Mouse (Mus musculus) cortical plate, adult 2 months (tissue): ENCODE results near the gene Racgap1. TPM values are rescaled to one million over a fixed set of nuclear protein-coding genes. Genes with fewer than 3 reads are reported as not detected.
A peak's percentile ranks its signal among the peaks of the same experiment; 100 is the strongest.

Experiments
- H3K27ac ChIP-seq: fragments of 200-500 bp; 2 replicates; pipeline ENCODE4 v1.5.1; 2012; ENCODE audit warnings: low read length, control low read depth, inconsistent platforms; ENCODE audit not compliant: insufficient read depth
- H3K4me1 ChIP-seq: fragments of 200-500 bp; 2 replicates; pipeline ENCODE4 v1.6.1; 2011; ENCODE audit warnings: low read length; ENCODE audit not compliant: control insufficient read depth, insufficient read depth
- H3K4me3 ChIP-seq: fragments of 200-500 bp; 2 replicates; pipeline ENCODE4 v1.5.1; 2011; ENCODE audit warnings: mild to moderate bottlenecking, low read length, control low read depth; ENCODE audit not compliant: insufficient read depth
- CTCF ChIP-seq: fragments of 200-500 bp; IDR thresholded peaks from 2 replicates; pipeline ENCODE4 v1.5.1; 2011; ENCODE audit warnings: mild to moderate bottlenecking, control low read depth, low read length; ENCODE audit not compliant: insufficient read depth; ENCODE audit errors: extremely low read depth
- POLR2A ChIP-seq: fragments of 200-500 bp; IDR thresholded peaks from 2 replicates; pipeline ENCODE4 v1.6.1; 2011; ENCODE audit warnings: mild to moderate bottlenecking, low read length, control low read depth; ENCODE audit not compliant: insufficient read depth; ENCODE audit errors: extremely low read depth
- polyA plus RNA-seq: library from polyadenylated mRNA; depleted of rRNA; stranded (reverse); fragments of >200 nt; gene quantifications from 2 replicates; pipeline ENCODE4 v1.2.3, GENCODE M21; 2012

Racgap1 gene
- polyA plus RNA-seq, 1 experiment: 13.3 TPM

- no peak overlapping the region for H3K4me3 ChIP-seq
- no peak overlapping the region for H3K27ac ChIP-seq
- no peak for TF ChIP-seq CTCF
- TF ChIP-seq POLR2A: no peak
- H3K4me1 ChIP-seq: no peaks in the 10 kb centered on the region
Observed at GRCm38 (mm10) chr15:99597596-99597995, 53.9 kb downstream of the Racgap1 start.

DNA sequence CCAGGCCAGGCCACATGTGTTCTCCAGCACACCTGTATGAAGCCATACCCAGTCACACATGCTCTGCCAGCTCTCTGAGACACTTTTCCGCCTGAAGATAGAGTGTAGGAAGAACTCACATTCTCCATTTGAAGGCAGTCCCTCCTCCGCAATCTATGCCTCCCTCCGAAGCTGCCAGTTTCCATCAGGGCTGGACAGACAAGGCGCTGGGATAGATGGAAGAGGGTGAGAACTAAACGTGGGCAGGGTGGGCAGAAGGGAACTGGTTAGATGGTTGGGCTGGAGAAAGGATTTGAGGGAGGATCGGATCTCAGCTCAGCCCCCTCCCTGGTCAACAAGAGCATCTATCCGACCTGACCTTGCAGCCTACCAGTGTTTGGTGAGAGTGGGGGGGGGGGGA lies 54.6 kb downstream of the Racgap1 start:
- no peak overlapping the region for H3K4me3 ChIP-seq
- no peak for TF ChIP-seq CTCF
- TF ChIP-seq POLR2A: no peak
- H3K4me1 ChIP-seq: no peaks in the 10 kb centered on the region
- no peak overlapping the region for H3K27ac ChIP-seq

GRCm38 (mm10) chr15:99596056-99596687 lies 55.3 kb downstream of the Racgap1 start:
- TF ChIP-seq CTCF: peak; percentile 97
- no peak for TF ChIP-seq POLR2A
- Histone ChIP-seq H3K4me1 (no peaks in the 10 kb centered on the region), H3K27ac (no peak overlapping the region), H3K4me3 (no peak overlapping the region)

- TF ChIP-seq POLR2A (no peak), CTCF (no peak)
- no peak overlapping the region for H3K4me3 ChIP-seq
- H3K4me1 ChIP-seq: no peaks in the 10 kb centered on the region
- no peak overlapping the region for H3K27ac ChIP-seq
Observed at GRCm38 (mm10) chr15:99594951-99595350, 56.5 kb downstream of the Racgap1 start.

GRCm38 (mm10) chr15:99592877-99593276 lies 58.6 kb downstream of the Racgap1 start:
- H3K27ac ChIP-seq: no peak overlapping the region
- H3K4me1 ChIP-seq: no peaks in the 10 kb centered on the region
- H3K4me3 ChIP-seq: no peak overlapping the region
- TF ChIP-seq CTCF (no peak), POLR2A (no peak)

DNA sequence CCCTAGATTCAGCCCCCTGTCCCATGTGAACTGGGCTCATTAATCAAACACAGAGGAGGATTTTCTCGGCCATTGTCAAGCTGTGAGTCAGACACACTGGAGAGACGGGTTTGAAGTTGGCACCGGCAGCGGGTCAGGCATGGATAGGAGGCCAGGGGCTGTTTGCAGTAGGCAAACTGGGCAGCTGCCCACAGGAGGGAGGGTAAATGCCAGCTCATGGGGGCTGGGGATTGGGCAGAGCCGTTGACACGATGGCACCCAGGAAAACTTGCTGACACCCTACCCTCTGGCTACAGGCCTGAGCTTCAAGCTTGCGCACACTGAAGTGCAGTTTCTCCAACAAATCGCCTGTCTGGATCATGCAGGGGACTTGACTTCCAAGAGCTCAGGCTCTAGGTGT lies 59.3 kb downstream of the Racgap1 start:
- H3K27ac ChIP-seq: no peak overlapping the region
- H3K4me3 ChIP-seq: no peak overlapping the region
- H3K4me1 ChIP-seq: no peaks in the 10 kb centered on the region
- TF ChIP-seq CTCF (no peak), POLR2A (no peak)

DNA sequence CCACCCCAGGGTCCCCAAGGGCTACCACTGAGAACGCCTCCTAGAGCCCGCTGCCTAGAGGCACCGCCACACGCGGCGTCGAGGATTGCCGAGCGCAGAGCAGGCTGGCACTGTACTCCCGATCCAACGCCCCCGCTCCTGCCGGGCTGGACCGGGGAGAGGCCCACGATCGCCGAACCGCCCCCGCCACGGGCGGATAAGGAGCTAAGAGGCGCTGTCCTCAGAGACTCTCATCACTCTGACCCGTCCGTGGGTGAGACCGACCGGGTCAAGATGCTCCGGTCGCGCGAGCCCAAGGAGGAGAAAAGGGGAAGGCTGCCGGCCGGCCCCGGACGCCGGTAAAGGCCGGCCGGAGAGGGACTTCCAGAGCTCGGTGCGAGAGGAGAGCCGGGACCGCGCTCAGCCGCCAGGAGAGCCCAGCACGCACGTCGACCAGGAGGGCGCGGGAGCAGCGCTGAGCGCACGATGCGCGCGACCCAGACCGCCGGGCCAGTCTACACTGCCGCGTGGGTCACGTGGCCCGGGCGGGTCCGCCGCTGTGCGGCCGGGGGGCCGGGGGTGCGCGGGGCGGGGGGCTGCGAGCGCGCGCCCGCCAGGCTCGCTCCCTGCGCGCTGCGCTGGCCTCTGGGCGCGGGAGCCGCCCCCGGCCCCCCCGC lies 60.9 kb downstream of the Racgap1 start, which contains the start of gene Aqp5:
Gene Aqp5 (plus strand): TSS at position 354 of the 656 bp plus-strand sequence.
- Histone ChIP-seq H3K4me3 (no peak within 1 kb of the TSS), H3K27ac (no peak within 1 kb of the TSS), H3K4me1 (no peaks in the 10 kb centered on the region)
- TF ChIP-seq POLR2A: no peak
- TF ChIP-seq CTCF: no peak

DNA sequence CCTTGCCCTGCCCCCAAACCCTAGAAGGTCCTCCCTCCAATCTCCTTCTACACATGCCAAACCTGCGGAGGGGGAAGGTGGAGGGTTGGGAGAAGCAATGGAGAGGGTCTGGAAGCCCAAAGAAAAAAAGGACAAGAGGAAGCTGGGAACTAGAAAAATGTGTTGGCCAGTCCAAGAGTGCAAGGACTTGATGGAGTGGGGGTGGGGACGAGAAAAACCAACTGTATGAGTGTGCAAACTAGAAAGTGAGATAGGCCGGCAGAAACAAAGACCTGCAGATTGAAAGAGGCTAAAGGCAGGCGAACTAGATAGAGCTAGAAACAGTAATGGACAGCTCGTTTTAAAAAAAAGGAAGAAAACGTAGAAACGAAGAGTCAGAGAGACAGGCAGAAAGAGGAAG lies 61.8 kb downstream of the Racgap1 start:
- Histone ChIP-seq H3K4me1 (no peaks in the 10 kb centered on the region), H3K4me3 (no peak overlapping the region), H3K27ac (no peak overlapping the region)
- no peak for TF ChIP-seq POLR2A
- TF ChIP-seq CTCF: no peak

GRCm38 (mm10) chr15:99589237-99589636 lies 62.2 kb downstream of the Racgap1 start:
- TF ChIP-seq CTCF (no peak), POLR2A (no peak)
- Histone ChIP-seq H3K4me1 (no peaks in the 10 kb centered on the region), H3K4me3 (no peak overlapping the region), H3K27ac (no peak overlapping the region)

DNA sequence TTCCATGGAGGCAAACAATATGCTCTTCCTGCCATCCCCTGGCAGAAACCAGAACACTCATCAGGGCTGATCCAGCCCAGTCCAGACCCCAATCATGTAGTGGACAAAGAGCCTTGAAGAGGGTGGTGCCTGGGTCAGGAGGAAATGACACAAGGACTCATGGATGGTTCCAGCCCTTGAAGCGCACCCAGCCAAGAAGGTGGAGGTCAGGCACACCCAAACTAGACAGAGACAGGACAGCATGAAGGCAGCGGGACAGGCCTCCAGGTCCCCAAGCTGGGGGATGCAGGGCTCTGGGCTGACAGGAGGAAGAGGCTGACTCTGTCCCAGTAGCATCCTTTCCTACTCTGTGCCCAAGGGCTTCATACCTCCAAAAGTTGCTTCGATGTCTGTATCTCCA lies 64.9 kb downstream of the Racgap1 start:
- TF ChIP-seq CTCF: no peak
- no peaks in the 10 kb centered on the region; the same call in 1 of the 2 replicates for H3K4me1 ChIP-seq

DNA sequence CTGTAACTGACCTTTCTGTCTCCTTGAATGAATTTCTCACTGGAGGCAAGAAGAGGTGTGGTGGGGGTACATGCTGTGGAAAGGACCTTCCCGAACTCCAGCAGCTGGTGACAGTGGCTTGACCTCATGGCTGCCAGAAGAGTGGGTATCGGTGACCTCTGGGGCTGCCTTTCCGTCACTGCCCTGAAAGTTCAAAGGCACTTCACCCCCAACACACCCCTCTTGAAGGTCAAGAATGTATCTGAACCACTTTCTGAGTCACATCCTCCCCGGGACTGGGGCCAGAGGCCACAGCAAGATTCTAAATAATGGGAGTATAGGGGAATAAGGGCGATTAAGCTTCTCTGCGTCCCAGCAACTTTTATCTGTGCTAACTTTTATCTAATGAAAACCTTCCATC lies 65.7 kb downstream of the Racgap1 start:
- H3K27ac ChIP-seq: no peak overlapping the region
- H3K4me3 ChIP-seq: no peak overlapping the region
- TF ChIP-seq POLR2A (no peak), CTCF (no peak)
- H3K4me1 ChIP-seq: no peaks in the 10 kb centered on the region; the same call in 1 of the 2 replicates

More for the DNA sequence above, 64.9 kb downstream of the Racgap1 start:
- Histone ChIP-seq H3K27ac (no peak overlapping the region), H3K4me3 (no peak overlapping the region)
